Mouse (Mus musculus) frontal cortex, postnatal 10 days (tissue): ENCODE data around the gene Paxip1.

Experiments used
- DNase-seq, 2 experiments: peaks; one replicate each; pipeline ENCODE4 v3.0.0; 2022; ENCODE audit warnings: low spot score in 2 of 2, mixed read lengths in 1 of 2

The Paxip1 gene

GRCm38 (mm10) chr5:27730666-27731065, 60.8 kb downstream of the Paxip1 start:
- no peak for DNase-seq

GRCm38 (mm10) chr5:27724460-27724859, 67.0 kb downstream of the Paxip1 start:
- no peak for DNase-seq

DNA sequence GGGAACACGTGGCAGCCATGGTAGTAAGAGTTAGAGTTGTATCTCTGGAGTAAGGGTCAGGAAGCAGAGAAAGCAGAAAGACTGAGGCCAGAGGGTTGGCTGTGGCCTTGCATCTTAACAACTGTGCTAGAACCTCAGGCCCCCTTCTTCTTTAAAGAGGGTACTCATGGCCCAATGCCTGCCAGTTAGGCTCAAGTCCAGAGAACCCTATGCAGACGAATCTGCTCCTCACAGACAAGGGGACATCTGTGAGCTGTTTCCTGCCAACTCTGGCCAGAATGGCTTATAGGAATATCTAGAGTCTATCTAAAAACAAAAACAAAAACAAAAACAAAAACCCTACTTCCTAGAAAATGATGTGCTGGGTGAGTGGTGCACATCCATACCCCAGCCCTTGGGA, 72.2 kb downstream of the Paxip1 start:
- DNase-seq = no peak

GRCm38 (mm10) chr5:27717301-27717700, 74.2 kb downstream of the Paxip1 start:
- DNase-seq = peak in 1 of 2 experiments; percentile 26

DNA sequence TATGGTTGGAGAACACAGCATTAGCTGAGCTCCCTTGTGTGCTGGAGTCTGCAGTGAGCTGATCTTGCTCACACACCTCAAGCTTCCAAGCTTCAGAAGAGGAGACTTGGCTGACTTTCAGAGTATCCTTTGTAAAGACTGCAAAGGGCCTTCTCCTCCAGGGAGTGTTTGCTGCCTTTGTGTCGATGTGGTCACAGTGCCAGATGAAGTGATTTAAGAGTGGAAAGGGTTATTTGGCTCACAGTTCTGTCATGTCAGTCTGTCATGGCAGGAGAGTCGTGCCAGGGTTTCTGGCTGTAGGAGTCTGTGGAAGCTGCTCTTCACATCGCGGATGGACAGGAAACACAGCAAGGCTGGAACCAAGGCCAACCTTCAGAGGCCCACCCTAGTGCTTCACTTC, 75.5 kb downstream of the Paxip1 start:
- DNase-seq = no peak

- DNase-seq = no peak
Observed at GRCm38 (mm10) chr5:27714356-27714755, 77.1 kb downstream of the Paxip1 start.

DNA sequence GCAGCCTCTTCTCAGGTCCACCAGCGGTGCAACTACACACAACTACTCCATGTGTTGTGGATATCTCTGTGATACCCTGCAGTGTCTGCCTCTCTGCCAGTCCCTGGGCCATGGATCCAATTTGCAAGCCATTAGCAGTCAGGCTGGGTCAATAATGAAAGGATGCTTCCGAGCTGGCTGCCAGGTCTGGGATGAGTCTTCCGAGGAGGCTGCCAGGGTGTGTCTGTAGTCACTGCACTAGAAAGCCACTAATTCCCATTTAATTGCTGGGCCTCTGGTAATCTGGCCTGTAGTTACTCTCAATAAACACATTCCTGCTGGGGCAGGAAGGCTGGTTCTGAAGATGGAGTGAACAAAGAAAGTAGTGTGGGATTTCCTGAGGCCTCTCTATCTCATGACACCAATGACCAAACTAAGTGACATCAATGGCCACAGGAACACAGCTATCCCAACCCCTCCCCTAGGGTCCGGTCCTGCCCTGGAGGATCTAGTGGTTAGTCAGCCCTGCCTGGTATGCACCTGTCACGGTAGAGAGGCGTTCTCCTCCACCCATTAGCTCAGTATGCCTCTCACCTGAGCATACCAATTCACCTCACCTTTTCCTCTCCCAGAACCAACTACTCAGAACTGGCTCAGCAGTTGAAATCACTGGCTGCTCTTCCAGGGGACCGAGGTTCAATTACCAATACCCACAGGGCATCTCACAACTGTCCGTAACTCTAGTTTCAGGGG, 79.9 kb downstream of the Paxip1 start:
- no peak for DNase-seq

- no peak for DNase-seq
Observed at GRCm38 (mm10) chr5:27708209-27708608, 83.3 kb downstream of the Paxip1 start.

DNA sequence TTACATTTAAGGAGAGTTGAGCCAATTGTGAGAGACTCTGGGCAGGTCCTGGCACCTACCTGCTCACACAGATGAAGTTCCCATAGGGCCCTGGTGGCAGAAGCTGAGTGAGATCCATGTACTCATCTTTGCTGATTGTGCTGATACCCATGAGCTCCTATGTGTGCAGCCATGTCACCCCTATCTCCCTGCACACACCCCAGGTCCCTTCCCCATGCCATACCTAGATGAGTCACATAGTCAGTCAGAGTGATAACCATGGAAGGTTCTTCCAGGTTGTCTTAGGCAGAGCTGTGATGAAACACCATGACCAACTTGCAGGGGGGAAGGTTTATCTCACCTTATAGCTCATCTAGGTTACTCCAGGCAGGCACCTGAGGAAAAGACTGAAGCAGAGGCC, 84.2 kb downstream of the Paxip1 start:
- DNase-seq = no peak

- DNase-seq = no peak
Observed at GRCm38 (mm10) chr5:27706551-27706950, 84.9 kb downstream of the Paxip1 start.

DNA sequence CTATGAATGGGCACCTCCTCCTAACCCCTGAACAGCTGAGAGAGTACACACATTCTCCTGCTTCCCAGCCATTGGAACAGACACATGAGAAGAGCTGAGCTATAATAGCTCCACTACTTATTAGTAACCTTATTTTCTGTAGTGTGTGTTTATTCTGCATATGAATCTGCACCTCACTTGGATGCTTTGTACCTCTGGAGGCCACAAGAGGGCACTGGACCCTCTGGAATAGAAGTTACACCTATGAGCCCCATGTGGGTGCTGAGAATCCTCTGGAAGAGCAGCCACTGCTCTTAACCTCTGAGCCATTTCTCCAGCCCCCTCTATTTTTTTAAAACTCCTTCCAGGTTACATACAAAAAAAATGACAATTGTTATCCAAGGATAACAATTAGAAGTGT, 86.5 kb downstream of the Paxip1 start:
- DNase-seq = no peak

DNA sequence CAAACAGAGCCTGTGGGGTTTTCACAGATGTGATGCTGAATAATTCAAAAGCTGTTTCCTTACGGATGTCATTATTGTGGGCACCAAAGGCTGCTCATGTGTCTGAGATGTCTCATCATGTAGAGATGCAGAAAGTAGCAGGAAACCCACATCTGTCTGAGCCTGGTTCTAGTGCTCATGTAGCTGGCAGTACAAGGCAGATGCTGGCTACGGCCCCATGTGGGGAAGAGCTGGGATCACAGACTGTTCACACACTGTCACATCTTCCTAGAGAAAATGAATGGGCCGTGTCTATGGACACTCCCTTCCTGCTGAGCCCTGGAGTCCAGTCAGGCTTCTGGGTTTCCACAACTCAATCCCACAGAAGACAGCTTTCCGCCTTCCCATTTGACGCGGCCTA, 89.0 kb downstream of the Paxip1 start:
- DNase-seq = no peak
